8 mouse cellular contexts compared by ENCODE assay signal in genomic region chr8:118283600-118284111, GRCm38 (mm10). TPM values are rescaled to one million over a fixed set of nuclear protein-coding genes. Genes with fewer than 3 reads are reported as not detected.
DNase-seq lines count a peak whose midpoint lies in the region; ATAC-seq and TF ChIP-seq lines count a peak whose summit lies in the region.

TSS of gene Cdh13 (plus strand) at chr8:118283733.

- H3K4me3 ChIP-seq in thymus, adult 2 months (ENCODE audit: control insufficient read depth, insufficient read depth, low read length), result no peak within 1 kb of the TSS
- peak within 1 kb of the TSS; percentile 66 for H3K4me3 ChIP-seq in embryonic facial prominence, embryonic 10.5 days
- peak within 1 kb of the TSS; percentile 37 for H3K4me3 ChIP-seq in intestine, postnatal 0 days (ENCODE audit: low read depth, low read length)
- peak within 1 kb of the TSS; percentile 33 for H3K4me3 ChIP-seq in liver, embryonic 12.5 days

- H3K36me3 ChIP-seq in thymus, adult 2 months (ENCODE audit: control insufficient read depth, insufficient read depth, low read length), result no peaks in the 10 kb centered on the region
- H3K36me3 ChIP-seq in embryonic facial prominence, embryonic 10.5 days (replicated peaks), result no peaks in the 10 kb centered on the region
- no peaks in the 10 kb centered on the region for H3K36me3 ChIP-seq in intestine, postnatal 0 days (ENCODE audit: control insufficient read depth, insufficient read depth)
- no peaks in the 10 kb centered on the region for H3K36me3 ChIP-seq in liver, embryonic 12.5 days

- no peak for TF ChIP-seq POLR2A in thymus, adult 2 months (IDR thresholded peaks at IDR 0.05; ENCODE audit: control insufficient read depth, extremely low read depth, insufficient read depth, low read length, poor library complexity)

- 0 out of 2 replicates have a peak within 1 kb of the TSS, but pooled peaks have one; percentile 22 for H3K9ac ChIP-seq in intestine, postnatal 0 days (ENCODE audit: low read depth, low read length)
- H3K9ac ChIP-seq in liver, embryonic 12.5 days, result no peak within 1 kb of the TSS

- no peak for DNase-seq in thymus, adult 2 months
- no peak for DNase-seq in thymus, adult 18-20 months
- DNase-seq in embryonic facial prominence, embryonic 10.5 days (ENCODE audit: low spot score), result peak; percentile 71
- no peak for DNase-seq in gonadal fat pad, adult 2 months (ENCODE audit: low read depth)
- peak; percentile 89 to 93 for DNase-seq in right cerebral cortex, postnatal 10 days (ENCODE audit: low spot score in 2 of 2)
- no peak for DNase-seq in ovary, adult 18-20 months (ENCODE audit: low spot score)

- no peaks in the 10 kb centered on the region for H3K27me3 ChIP-seq in thymus, adult 2 months (ENCODE audit: control insufficient read depth, insufficient read depth, low read length)
- H3K27me3 ChIP-seq in embryonic facial prominence, embryonic 10.5 days (replicated peaks; ENCODE audit: low read depth, poor library complexity, severe bottlenecking), result peaks cover 76% of the 10 kb centered on the region
- H3K27me3 ChIP-seq in intestine, postnatal 0 days (replicated peaks; ENCODE audit: control insufficient read depth, insufficient read depth, low read length), result peaks cover 30% of the 10 kb centered on the region; the same call in 1 of the 2 replicates
- peaks cover 64% of the 10 kb centered on the region for H3K27me3 ChIP-seq in liver, embryonic 12.5 days (replicated peaks)

- no peak within 1 kb of the TSS for H3K27ac ChIP-seq in thymus, adult 2 months (ENCODE audit: control insufficient read depth, insufficient read depth, low read length)
- H3K27ac ChIP-seq in embryonic facial prominence, embryonic 10.5 days (replicated peaks), result peak within 1 kb of the TSS; percentile 83
- no peak within 1 kb of the TSS for H3K27ac ChIP-seq in intestine, postnatal 0 days (ENCODE audit: low read depth, low read length)
- H3K27ac ChIP-seq in liver, embryonic 12.5 days, result no peak within 1 kb of the TSS

- no peaks in the 10 kb centered on the region for H3K4me1 ChIP-seq in thymus, adult 2 months (replicated peaks; ENCODE audit: control insufficient read depth, insufficient read depth, low read length)
- peaks cover 29% of the 10 kb centered on the region for H3K4me1 ChIP-seq in embryonic facial prominence, embryonic 10.5 days
- 0 out of 2 replicates have a peak, but pooled peaks cover 2% of the 10 kb centered on the region for H3K4me1 ChIP-seq in intestine, postnatal 0 days (replicated peaks; ENCODE audit: control insufficient read depth, insufficient read depth, low read length)
- no peaks in the 10 kb centered on the region for H3K4me1 ChIP-seq in liver, embryonic 12.5 days

- peak within 1 kb of the TSS; percentile 77 for H3K4me2 ChIP-seq in intestine, postnatal 0 days (replicated peaks; ENCODE audit: low read depth)
- peak within 1 kb of the TSS; percentile 49 for H3K4me2 ChIP-seq in liver, embryonic 12.5 days

- 6% methylated on average over 33 of the region's 33 CpGs for WGBS in thymus, adult 2 months
- under 1% methylated on average over 33 of the region's 33 CpGs for WGBS in embryonic facial prominence, embryonic 10.5 days
- under 1% methylated on average over 33 of the region's 33 CpGs for WGBS in intestine, postnatal 0 days
- 2% methylated on average over 33 of the region's 33 CpGs for WGBS in liver, embryonic 12.5 days (ENCODE audit: insufficient replicate concordance)

- H3K9me3 ChIP-seq in embryonic facial prominence, embryonic 10.5 days, result no peaks in the 10 kb centered on the region
- H3K9me3 ChIP-seq in intestine, postnatal 0 days (ENCODE audit: control insufficient read depth), result no peaks in the 10 kb centered on the region
- no peaks in the 10 kb centered on the region for H3K9me3 ChIP-seq in liver, embryonic 12.5 days (replicated peaks)

- ATAC-seq in intestine, postnatal 0 days, result no peak
- no peak for ATAC-seq in liver, embryonic 12.5 days

- TF ChIP-seq CTCF in thymus, adult 2 months (IDR thresholded peaks at IDR 0.05; ENCODE audit: borderline replicate concordance, control insufficient read depth, extremely low read depth, insufficient read depth, low read length, poor library complexity), result no peak
- TF ChIP-seq CTCF in intestine, postnatal 0 days (IDR thresholded peaks at IDR 0.05; ENCODE audit: low read depth), result no peak

RNA-seq across cellular contexts. Expression of gene Cdh13, which starts in this region (rescaled TPM):
- polyA plus RNA-seq in thymus, adult 2 months (2012; rRNA removed), result 5.0 and 12.5 TPM in 2 replicates
- 2.2 and 2.4 TPM in 2 replicates for polyA plus RNA-seq in embryonic facial prominence, embryonic 10.5 days (2016; fragmentation: Nextera tagmentation; extraction: Ambion mirVana)
- polyA plus RNA-seq in gonadal fat pad, adult 2 months (2012; rRNA removed), result 25.1 and 26.9 TPM in 2 replicates
- polyA plus RNA-seq in intestine, postnatal 0 days (2015; fragmentation: Nextera tagmentation; extraction: Ambion mirVana), result 4.9 and 5.6 TPM in 2 replicates
- 1.3 and 1.5 TPM in 2 replicates for polyA plus RNA-seq in liver, embryonic 12.5 days (2016; fragmentation: Nextera tagmentation; extraction: Ambion mirVana)

Comparison
In these comparisons a context has a peak if more than half of its experiments do, and no peak if none do; other contexts are left out.
1. DNase-seq: peak in embryonic facial prominence, embryonic 10.5 days (single experiment) and right cerebral cortex, postnatal 10 days (2 of 2); none in thymus, adult 2 months (single experiment), thymus, adult 18-20 months (0 of 2), gonadal fat pad, adult 2 months (single experiment) and ovary, adult 18-20 months (single experiment).